Mouse (Mus musculus) cerebellum, adult 2 months (tissue): ENCODE measurements around the gene Pip4k2b. TPM values are rescaled to one million over a fixed set of nuclear protein-coding genes. Genes with fewer than 3 reads are reported as not detected.

Experiments
- DNase-seq, 2 experiments: peaks; one replicate each; pipeline ENCODE4 v3.0.0; 2021
- H3K27ac ChIP-seq: fragments of 200-500 bp; 2 replicates; pipeline ENCODE4 v1.5.1; 2012; ENCODE audit warnings: low read length, control low read depth, inconsistent platforms; ENCODE audit not compliant: insufficient read depth
- H3K27me3 ChIP-seq: fragments of 200-500 bp; 2 replicates; pipeline ENCODE4 v1.6.1; 2012; ENCODE audit warnings: inconsistent platforms, mild to moderate bottlenecking, low read length, moderate library complexity; ENCODE audit not compliant: control insufficient read depth, insufficient read depth
- H3K4me1 ChIP-seq: fragments of 200-500 bp; 2 replicates; pipeline ENCODE4 v1.6.1; 2011; ENCODE audit warnings: low read length; ENCODE audit not compliant: control insufficient read depth, insufficient read depth
- H3K4me3 ChIP-seq: fragments of 200-500 bp; replicated peaks from 2 replicates; pipeline ENCODE3; 2011; ENCODE audit warnings: mild to moderate bottlenecking, low read depth, low read length, control low read depth; ENCODE audit not compliant: insufficient read depth
- CTCF ChIP-seq: fragments of 200-500 bp; IDR thresholded peaks from 2 replicates; pipeline ENCODE4 v1.5.1; 2011; ENCODE audit warnings: low read depth, mild to moderate bottlenecking, control low read depth, low read length, moderate library complexity, borderline replicate concordance; ENCODE audit not compliant: insufficient read depth
- POLR2A ChIP-seq: fragments of 200-500 bp; IDR thresholded peaks from 2 replicates; pipeline ENCODE4 v1.6.1; 2011; ENCODE audit warnings: low read length, control low read depth, borderline replicate concordance; ENCODE audit not compliant: insufficient read depth
- WGBS: fragments of 180-500 bp; shearing (Covaris S2); methylation state at CpG from one replicate; pipeline ENCODE4 v1.1.7; 2018; 5-methylcytosine and 5-hydroxymethylcytosine counted together
- polyA plus RNA-seq: library from polyadenylated mRNA; depleted of rRNA; stranded (reverse); fragments of >200 nt; gene quantifications from 2 replicates; pipeline ENCODE4 v1.2.3, GENCODE M21; 2012; rRNA removed

Pip4k2b gene
- polyA plus RNA-seq, 1 experiment: 49.5 TPM

DNA sequence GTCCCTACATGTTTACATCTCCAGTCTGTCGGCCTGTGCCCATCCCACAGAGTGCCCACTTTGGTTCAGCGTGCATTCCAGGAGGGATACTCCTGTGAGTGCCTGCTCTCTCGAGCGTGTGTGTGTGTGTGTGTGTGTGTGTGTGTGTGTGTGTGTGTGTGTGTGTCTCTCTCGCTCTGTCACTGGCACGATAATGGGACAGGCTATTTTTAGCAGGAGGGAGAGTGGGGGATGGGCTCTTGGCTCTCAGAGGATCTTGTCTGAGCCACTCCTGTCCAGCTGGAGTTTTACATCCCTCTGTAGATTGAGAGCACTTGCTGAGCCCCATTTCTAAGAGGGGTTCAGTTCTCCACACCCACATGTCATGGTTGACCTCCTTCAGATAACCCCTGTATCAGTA, 74.7 kb downstream of the Pip4k2b start:
- peak; percentile 52 to 62 for DNase-seq
- peak overlapping the region; percentile 3 for H3K4me3 ChIP-seq
- 4% methylated on average over 6 of the region's 6 CpGs for WGBS
- no peaks in the 10 kb centered on the region for H3K27me3 ChIP-seq
- H3K27ac ChIP-seq: 0 out of 2 replicates have a peak overlapping the region, but pooled peaks have one; percentile 4
- H3K4me1 ChIP-seq: peaks cover 29% of the 10 kb centered on the region
- TF ChIP-seq CTCF (no peak), POLR2A (no peak)

DNA sequence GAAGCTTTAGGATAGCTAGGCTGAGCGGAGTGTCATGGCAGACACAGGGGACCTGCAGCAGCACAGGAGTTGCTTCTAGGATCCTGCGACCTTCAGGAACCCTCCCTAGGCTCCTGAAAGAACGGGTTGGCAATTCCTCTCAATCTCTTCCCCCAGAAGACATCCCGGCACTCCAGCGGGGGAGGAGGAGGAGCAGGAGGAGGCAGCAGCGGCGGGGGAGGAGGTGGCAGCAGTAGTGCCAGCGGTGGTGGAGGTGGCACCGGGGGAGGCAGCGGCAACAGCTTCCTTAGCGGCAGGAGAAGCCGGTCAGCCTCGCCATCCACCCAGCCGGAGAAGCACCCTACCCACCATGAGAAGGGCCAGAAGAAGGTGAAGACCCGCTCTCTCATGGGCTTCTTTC, 75.2 kb downstream of the Pip4k2b start:
- no peaks in the 10 kb centered on the region for H3K27me3 ChIP-seq
- WGBS: 25% methylated on average over 15 of the region's 15 CpGs
- peaks cover 29% of the 10 kb centered on the region for H3K4me1 ChIP-seq
- TF ChIP-seq CTCF: no peak
- TF ChIP-seq POLR2A: no peak
- no peak for DNase-seq
- peak overlapping the region; percentile 4; the same call in 1 of the 2 replicates for H3K27ac ChIP-seq
- no peak overlapping the region for H3K4me3 ChIP-seq

DNA sequence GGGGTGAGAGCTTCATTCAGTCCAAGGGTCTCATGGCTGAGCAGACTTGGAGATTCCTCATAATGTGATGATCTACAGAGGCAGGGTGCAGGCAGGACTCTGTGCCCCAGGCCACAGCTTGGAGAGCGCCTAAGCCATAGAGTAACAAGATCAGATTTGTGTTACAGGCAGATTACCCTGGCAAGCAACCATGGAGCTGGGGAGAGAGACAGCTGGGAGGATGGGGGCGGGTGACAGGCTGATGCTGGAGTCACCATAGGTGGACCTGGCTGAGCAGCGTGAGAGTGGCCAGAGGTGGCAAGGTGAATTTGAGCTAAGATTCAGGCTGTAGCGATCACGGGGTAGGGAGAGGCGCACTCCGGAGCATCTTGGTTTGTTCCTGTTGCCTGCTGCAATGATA, 76.3 kb downstream of the Pip4k2b start:
- no peak for DNase-seq
- H3K4me3 ChIP-seq: no peak overlapping the region
- H3K27ac ChIP-seq: no peak overlapping the region
- H3K27me3 ChIP-seq: no peaks in the 10 kb centered on the region
- WGBS: 63% methylated on average over 7 of the region's 7 CpGs
- TF ChIP-seq CTCF (no peak), POLR2A (no peak)
- peaks cover 29% of the 10 kb centered on the region for H3K4me1 ChIP-seq

DNA sequence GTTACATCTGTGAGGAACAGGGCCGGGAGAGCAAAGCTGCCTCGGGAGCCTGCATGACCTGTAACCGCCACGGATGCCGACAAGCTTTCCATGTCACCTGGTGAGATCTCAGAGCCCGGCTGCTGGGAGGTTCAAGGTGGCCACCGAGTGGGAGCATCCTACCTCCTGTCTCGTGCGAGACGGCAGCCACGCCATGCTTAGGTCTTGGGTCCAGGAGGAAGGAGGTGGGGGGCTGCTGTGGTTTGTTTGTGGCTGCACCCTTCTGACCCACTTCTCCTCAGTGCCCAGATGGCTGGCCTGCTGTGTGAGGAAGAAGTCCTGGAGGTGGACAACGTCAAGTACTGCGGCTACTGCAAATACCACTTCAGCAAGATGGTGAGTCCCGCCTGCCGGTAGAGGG, 77.7 kb downstream of the Pip4k2b start:
- Histone ChIP-seq H3K4me3 (no peak overlapping the region), H3K27me3 (no peaks in the 10 kb centered on the region), H3K27ac (no peak overlapping the region; the same call in 1 of the 2 replicates), H3K4me1 (peaks cover 29% of the 10 kb centered on the region)
- WGBS: 32% methylated on average over 15 of the region's 15 CpGs
- peak in 1 of 2 experiments; percentile 41 for DNase-seq
- no peak for TF ChIP-seq POLR2A
- TF ChIP-seq CTCF: no peak

DNA sequence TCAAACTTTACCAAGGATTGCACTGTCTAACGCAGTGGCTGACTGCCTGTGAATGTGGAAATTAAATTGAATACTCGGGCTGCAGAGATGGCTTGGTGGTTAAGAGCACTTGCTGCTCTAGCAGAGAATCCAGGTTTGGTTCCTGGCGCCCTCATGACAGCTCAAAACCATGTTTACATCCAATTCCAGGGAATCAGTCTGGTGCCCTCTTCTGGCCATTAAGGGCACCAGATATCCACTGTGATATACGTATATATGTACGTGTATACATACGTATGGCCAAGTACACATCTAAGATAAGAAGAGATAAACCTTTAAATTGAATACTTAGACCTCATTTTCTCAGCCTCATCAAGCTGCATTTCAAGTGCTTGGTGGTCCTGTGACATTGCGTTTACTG, 78.3 kb downstream of the Pip4k2b start:
- DNase-seq: no peak
- WGBS: 82% methylated on average over 7 of the region's 7 CpGs
- H3K4me3 ChIP-seq: no peak overlapping the region
- H3K27ac ChIP-seq: no peak overlapping the region
- TF ChIP-seq CTCF (no peak), POLR2A (no peak)
- peaks cover 32% of the 10 kb centered on the region for H3K4me1 ChIP-seq
- H3K27me3 ChIP-seq: no peaks in the 10 kb centered on the region

DNA sequence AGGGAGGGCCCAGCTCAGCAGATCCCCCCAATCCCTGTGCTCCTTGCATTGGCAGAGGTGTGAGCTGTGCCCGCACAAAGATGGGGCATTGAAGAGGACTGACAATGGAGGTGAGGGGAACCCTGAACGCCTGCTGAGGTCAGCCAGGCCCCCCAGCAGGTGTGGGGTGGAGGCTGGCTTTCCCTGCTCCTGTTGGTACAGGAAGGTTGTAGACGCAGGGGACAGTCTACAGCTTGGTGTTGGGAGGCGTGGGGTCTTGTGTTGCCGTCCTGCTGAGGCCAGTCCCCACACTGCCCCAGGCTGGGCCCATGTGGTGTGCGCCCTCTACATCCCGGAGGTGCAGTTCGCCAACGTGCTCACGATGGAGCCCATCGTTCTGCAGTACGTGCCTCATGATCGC, 79.1 kb downstream of the Pip4k2b start:
- no peaks in the 10 kb centered on the region for H3K27me3 ChIP-seq
- no peak overlapping the region for H3K27ac ChIP-seq
- peaks cover 32% of the 10 kb centered on the region for H3K4me1 ChIP-seq
- no peak for DNase-seq
- H3K4me3 ChIP-seq: no peak overlapping the region
- 85% methylated on average over 13 of the region's 13 CpGs for WGBS
- TF ChIP-seq CTCF (no peak), POLR2A (no peak)

Other genes with a start within 250 kb of the Pip4k2b start
- not detected in 2 replicates for gene 4933428G20Rik, start 244.4 kb downstream of the Pip4k2b start, polyA plus RNA-seq
- 127 and 142 TPM in 2 replicates for gene Srcin1, start 168.5 kb downstream of the Pip4k2b start, polyA plus RNA-seq
- 4.1 and 5.4 TPM in 2 replicates for gene Epop, start 115.0 kb downstream of the Pip4k2b start, polyA plus RNA-seq
- gene Mllt6, start 81.3 kb downstream of the Pip4k2b start, polyA plus RNA-seq: 68.4 and 69.3 TPM in 2 replicates
- gene Cisd3, start 58.9 kb downstream of the Pip4k2b start, polyA plus RNA-seq: 70.2 and 72.2 TPM in 2 replicates
- gene Pcgf2, start 44.2 kb downstream of the Pip4k2b start, polyA plus RNA-seq: 54.3 and 59.5 TPM in 2 replicates
- gene Psmb3, start 41.3 kb downstream of the Pip4k2b start, polyA plus RNA-seq: 291 and 295 TPM in 2 replicates
- gene Cwc25, start 21.9 kb upstream of the Pip4k2b start, polyA plus RNA-seq: 17.2 and 17.7 TPM in 2 replicates
- gene 1700001P01Rik, start 31.2 kb upstream of the Pip4k2b start, polyA plus RNA-seq: 0.80 and 0.81 TPM in 2 replicates
- 234 and 281 TPM in 2 replicates for gene Rpl23, start 37.7 kb upstream of the Pip4k2b start, polyA plus RNA-seq
- 74.9 and 78.5 TPM in 2 replicates for gene Lasp1, start 54.3 kb upstream of the Pip4k2b start, polyA plus RNA-seq
- gene B230217C12Rik, start 96.1 kb upstream of the Pip4k2b start, polyA plus RNA-seq: 117 TPM in 2 replicates
- gene Fbxo47, start 139.4 kb upstream of the Pip4k2b start, polyA plus RNA-seq: 0.98 and 1.1 TPM in 2 replicates
- gene Plxdc1, start 241.7 kb upstream of the Pip4k2b start, polyA plus RNA-seq: 46.2 and 51.5 TPM in 2 replicates